Mouse (Mus musculus) urinary bladder, postnatal 36 days (tissue): ENCODE measurements around the gene Hes6.

Experiments
- DNase-seq, 2 experiments: peaks; one replicate each; pipeline ENCODE4 v3.0.0; 2022; ENCODE audit warnings: low spot score in 2 of 2, mixed read lengths in 1 of 2

Hes6 gene

DNA sequence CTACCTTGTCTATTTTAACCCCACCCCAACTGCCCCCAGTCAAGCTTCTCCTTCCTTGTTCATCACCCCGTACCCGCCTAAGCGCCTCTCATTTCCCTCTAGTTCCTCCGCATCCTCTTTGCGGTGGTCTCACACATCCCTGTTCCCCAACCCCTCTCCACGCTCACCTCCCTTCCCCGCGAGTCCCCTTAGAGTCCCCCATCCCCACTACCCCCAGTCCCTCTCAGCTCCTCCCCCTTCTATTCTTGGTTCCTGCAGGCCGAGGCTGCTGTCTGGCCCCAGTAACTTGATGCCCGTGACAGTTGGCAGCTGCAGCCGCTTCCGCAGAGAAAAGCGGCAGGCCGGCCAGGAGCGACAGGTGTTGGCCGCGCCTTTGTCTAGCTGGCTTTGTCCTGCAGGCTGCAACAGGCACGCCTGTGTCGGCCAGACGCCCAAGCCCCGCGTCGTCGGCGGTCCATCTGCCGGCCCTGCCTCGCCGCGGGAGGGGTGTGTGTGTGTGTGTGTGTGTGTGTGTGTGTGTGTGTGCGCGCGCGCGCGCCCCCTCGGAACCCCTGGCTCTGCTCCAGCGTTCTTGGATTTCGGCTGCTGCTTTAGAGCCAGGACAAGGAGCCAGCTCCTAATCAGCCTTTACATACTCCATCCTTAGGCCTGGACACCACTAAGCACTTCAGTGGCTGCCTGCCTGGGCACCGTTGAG is at the start of gene Hes6:
Hes6 (minus strand) TSS at position 141 of the 697 bp plus-strand sequence.
- DNase-seq, result peak; percentile 51 to 64

DNA sequence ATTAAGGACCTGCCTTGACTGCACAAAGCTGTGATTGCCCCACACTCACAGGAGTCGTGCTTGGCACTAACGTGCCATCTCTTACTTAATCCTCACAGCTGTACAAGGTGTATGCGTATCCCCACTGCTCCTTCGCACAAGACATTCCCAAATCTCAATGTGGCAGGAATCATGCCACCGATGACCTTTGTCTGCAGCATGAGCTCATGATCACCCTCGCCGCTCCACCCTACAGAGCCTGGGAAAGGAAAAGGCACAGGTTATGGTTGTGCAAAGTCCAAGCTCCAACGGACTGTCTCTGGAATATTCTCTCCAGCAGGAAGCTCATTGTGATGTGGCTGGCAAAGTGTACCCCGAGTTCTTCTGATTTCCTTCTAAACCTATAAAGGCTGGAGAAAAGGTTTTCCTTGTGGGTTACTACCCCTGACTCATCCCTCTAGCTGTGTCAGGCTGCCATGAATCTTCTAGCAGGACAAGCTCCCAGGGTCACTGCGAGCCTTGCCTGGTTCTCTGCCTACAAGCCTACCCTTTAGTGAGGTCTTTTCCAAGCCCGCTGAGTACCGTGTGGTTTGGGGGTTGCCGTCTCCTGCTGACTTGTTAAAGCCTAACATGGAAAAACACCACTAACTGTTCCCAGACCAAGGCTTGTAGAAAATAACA is 49.6 kb upstream of the Hes6 start:
- no peak for DNase-seq

DNA sequence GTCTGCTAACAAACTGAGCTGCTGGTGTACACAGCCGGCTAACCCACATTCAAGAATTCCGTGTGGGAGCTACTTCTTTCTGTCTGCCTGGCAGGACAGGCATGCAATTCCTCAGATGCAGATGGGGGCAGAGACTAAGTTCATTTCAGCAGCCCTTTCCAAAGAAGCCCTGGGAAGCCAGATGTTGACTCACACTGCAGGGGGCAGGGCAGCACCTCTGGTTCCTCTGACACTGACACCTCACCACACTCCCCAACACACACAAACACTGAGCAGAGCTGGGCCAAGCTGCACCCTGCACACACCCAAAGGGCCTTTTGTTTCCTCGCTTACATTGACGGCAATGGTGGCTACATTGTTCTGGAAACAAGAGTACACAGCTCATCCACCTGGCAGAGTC is 46.7 kb upstream of the Hes6 start:
- DNase-seq, result no peak

DNA sequence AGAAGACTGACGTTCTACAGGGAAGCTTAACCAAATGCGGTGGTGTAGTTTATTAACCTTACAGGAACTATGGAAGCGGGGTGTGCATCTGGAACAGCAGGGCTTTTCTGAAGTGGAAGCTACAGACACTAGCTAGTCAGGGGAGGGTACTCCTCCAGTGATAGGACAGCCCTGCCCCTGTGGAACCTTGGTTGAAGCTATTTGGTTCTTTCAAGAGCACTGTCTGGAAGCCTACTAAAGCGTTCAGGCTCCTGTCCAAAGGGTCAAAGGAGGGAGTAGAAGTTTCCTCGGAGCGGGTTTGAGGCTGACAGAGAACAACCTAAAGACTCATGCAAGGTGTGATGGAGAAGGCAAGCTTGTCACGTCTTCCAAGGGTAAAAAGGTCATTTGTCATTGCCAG is 46.2 kb upstream of the Hes6 start:
- no peak for DNase-seq

DNA sequence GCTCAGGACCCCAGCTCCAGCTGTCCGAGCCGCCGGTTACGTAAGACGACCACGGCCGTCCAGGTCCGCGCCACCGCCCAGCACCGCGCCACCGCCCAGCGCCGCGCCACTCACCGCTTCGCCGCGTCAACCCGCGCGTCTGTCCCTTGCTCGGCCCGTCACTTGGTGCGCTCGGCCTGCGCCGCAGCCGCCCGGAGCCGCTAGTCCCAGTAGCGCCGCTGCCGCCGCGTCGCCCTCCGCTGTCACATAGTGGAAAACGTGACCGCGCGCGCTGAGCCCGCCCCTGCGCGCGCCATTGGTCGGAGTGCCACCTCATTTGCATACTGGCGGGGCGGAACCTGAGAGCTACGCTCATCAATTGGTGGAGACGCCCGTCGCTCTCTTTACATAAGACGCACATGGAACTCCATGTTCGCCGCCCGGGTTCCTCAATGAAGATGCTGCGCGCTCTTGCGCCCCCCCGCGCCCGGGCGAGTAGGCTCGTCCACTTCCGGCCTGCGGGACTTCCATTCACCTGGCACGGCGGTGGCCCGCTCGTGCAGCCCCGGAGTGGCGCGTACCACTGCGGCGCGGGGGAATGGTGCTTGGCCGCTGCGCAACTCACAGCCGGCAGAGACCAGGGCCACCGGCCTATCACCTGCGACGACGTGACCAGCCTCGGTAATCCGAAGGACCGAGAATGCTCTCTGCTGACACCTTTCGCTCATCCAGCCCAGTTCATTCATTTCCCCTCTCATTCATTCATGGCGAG is 45.4 kb upstream of the Hes6 start, which contains the start of gene Per2:
Per2 (minus strand) TSS at position 266 of the 751 bp plus-strand sequence.
- DNase-seq, result peak; percentile 98 to 99

DNA sequence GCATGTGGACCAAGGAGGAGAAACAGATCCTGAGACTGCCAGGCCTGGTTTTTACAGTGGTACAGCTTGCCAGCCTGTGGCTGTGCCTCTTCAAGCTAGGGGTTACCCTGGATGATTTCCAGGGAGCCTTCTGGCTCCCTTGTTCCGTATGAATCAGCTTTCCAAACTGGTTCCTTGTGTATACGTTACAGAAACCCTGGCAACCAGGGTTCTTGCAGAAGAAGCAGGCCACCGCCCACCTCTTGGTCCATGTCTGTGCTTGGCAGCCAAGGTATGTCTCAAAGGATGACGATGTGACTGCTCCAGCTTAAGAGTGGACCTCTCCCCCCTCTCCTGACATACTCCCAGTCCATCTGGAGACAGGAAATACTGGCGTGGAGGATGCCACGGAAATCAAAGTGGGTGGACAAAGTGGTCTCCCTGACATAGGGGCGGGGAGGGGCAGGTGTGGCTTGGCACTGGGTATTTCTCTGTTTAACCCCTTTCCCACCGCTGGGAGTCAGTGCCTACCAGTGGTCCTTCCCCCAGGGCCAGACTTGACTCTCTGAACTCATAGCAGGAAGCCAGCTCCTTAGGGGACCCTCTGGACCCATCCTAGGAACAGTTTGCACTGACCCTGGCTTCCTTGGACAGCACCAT is 44.5 kb upstream of the Hes6 start:
- peak; percentile 55 to 71 for DNase-seq

DNA sequence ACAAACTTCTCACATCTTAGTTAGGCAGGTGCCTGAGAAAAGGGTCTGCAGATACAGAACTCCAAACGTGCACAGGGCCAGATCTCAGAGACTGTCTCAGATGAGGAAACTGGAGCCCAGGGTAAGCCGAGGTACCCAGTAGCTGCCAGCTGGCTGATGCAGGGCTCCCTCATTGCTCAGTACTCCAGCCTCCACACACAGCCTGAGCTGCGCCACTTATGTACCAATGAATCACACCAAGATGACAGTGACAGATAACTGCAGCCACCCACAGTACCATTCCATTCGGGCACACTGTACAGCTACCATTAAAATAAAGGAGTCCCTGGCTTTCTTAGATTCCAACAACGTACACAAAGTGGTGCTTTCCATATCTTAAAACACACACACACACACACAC is 43.9 kb upstream of the Hes6 start:
- peak in 1 of 2 experiments; percentile 59 for DNase-seq

DNA sequence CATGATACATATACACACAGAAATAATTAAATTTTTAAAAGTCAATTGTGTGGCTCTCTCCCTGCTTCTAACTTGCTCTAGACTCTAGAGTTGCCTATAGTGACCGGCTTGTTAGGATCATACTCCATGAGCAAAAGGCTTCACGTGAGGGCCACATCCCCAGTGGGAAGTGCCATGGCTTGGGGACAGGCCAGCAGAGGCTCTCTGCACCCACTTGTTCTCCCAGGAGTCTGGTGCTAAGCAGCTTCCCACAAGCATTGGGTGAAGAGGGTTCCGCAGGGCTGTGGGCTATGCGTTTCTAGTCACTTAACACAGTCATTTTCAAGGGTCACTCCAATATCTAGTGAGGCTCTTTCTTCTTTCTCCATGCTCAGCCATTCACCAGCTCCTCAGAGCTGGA is 43.3 kb upstream of the Hes6 start:
- no peak for DNase-seq

DNA sequence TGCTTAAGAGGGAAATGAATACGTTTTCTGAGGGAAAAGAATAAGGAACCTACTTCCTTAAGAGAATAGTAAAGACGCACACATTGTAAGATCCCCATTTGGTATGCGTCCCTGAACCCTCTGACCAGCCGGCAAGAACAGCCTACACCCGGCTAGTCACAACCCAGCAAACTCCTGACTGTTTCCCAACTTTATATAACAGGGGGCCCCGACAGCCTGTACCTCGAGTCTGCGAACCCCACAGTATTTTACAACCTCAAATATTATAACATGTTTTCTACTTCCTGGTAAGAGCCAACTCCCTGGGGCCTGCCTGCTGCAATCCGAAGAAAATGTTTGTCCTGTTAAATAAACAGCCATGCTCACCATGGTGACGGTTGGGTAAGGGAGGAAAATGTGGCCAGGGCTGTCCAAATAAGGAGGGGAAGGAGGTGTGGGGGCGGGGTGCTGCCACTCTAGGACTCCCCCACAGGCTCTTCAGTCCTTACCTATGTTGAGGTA is 42.5 kb upstream of the Hes6 start:
- peak; percentile 70 to 87 for DNase-seq

DNA sequence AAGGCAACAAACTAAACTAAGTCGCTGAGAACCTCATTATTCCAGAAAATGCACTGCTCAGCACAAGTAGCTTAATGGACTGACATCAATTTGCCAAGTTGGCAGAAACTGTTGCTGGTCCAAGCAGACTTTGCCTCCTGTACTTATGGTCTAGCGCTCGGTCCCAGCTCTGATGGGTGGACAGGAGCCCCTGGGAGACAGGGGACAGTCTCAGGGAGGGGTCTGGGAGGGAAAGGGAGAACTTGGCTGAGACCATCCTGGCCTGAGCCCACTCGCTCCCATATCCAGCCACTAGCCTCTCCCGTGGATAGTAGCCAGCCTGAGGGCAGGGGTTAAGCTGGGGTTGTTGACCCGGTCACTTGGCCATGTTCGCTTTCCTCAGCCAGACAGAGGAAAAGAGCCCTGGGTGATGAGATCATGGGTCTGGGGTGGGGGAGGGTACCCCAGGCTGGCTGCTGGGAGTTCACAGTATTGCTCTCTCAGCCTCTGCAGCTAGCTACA is 41.9 kb upstream of the Hes6 start:
- DNase-seq, result peak in 1 of 2 experiments; percentile 77

DNA sequence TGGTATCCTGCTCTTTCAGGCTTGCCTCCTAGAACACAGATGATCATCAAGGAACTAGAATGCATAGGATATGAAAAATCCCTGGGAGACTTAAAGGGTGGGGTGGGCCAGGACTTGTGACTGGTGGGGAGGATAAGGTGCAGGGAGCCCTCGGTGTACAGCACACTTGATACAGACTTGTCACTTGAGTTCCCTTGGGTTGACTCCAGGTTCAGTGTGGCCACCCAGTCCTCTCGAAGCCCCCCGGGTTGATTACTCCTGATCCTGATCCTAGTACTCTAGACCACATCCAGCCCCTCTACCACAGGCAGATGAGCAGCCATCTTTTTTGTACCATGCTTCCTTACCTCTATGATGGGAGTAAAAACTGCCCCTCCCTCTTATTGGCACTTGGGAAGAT is 41.1 kb upstream of the Hes6 start:
- DNase-seq, result no peak

DNA sequence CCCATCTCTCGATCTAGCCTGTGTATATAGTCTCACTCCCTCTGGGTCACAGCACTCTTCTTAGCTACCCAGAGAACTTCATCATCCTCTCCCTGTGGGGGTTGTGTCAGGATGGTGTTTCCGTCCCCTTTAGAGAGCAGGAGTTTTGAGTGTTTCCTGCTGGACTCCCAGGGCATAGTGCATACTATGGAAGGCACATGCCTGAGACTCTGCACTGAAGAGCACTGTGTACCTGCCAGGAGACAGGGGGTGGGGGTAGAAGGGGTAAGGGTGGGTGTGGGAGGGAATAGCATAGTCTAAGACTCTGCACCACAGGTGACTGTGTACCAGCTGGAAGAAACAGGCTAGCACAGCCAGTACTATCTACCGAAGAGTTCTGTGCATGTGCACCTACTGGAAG is 40.5 kb upstream of the Hes6 start:
- DNase-seq, result no peak

DNA sequence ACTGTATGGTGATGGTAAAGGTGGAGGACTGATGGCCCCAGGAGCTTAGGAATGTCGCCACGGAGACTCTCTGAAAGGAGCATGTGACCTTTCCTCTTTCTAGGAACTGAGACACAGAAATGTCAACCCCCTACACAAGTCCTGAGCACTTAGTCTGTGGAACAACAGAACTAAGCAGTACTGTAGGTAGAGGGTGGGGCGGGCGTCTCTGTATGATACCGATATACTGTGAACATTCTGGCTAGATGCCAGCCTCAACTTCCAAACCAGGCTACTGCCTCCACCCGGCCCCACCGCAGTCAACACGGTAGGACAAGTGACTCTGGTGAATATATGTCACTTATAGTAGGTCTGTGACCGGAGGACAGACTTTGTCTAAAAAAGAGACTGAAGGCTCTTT is 40.1 kb upstream of the Hes6 start:
- DNase-seq, result no peak

DNA sequence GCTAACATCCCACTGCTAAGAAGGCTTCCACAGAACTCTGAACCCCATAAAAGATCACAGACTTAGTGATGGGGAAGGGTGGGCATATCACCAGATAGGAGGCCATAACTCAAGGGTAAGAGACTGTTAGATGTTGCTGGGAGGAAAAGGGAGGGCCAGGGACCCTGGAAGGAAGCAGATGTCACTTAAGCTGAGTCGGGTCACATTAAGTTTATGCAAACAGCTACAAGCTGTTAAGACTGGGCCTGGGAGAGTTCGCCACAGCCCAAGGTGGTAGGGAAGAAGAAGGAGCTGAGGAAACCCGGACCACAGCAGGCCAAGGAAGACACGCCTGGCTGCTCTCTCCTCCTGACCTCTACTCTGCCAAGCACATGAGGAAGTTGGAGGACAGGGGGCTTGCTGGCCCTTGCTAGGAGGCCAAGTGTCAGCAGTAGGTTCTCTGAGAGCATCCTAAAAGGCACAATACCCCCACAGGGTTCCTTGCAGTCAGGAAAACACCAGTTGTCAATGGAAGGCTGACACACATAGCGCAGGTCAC is 37.8 kb upstream of the Hes6 start:
- no peak for DNase-seq

DNA sequence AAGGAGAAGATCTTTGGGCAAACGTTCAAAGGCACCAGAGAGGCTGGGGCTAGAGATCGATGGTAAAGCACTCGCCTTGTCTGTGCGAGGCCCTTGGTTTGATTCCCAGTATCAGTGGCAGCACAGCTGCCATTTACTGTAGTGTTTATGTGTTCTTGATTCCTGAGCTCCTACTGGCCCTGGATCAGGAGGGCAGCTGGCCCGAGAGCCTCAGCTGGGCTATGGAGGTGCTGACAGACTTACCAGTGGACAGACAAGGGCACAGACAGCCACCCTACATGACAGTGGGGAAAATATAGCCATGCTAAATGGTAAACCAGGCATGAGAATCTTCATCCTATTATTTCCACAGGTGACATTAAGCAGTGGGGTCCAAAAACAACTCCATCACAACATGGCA is 37.0 kb upstream of the Hes6 start:
- DNase-seq, result no peak

DNA sequence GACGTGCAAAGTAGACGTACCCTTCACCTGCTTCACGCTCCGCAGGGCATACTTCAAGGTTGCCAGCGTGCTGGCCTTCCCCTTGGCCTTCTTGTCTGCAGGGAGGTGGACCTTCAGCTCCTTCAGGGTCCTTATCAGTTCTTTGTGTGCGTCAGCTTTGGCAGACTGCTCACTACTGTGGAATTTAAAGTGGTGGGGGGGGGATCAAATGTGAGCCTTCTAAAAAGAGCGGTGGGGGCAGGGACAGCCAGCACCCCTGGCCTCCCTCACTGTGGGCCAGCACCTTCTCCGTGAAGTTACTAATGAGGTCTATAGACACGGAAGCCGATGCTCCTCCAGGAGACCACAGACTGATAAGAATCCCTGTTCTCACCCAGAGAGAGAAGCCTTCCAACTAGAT is 34.9 kb upstream of the Hes6 start:
- no peak for DNase-seq

DNA sequence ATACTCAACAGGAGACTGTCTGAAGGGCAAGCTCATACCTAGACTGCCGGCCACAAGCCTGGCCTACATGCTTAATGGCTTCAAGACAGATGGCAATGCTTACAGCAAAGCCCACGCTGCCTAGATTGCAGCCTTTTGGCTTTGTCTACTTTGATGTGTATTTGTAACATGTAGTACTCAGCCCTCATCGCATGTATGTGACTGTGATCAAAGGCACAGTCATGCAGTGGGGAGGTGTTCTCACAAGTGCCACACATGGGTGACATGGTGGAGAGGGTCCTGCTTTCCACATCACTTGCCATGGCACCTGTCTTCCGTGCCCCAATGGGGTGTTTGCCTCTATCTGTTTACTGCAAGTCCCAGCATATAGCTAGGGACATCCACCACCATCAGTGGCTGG is 32.7 kb upstream of the Hes6 start:
- DNase-seq, result no peak

DNA sequence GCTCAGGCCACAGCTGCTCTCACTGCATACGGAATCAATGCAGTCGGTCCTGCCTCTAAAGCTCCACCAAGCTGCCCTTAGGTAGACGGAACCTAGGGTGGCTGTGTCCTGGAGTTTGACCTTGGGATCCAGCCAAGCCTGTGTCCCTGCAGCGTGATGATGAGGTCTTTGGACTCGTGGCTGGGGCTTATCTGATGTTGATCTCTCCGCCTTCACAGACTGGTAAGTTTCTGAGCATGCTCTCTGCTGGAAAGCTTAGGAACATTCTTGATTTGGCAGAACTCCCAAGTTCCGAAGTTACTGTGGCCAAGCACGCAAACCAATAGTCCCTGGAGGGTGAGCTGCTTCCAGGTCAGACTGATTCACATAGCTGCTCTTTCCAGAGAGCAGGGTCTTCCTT is 32.2 kb upstream of the Hes6 start:
- peak; percentile 64 to 79 for DNase-seq

DNA sequence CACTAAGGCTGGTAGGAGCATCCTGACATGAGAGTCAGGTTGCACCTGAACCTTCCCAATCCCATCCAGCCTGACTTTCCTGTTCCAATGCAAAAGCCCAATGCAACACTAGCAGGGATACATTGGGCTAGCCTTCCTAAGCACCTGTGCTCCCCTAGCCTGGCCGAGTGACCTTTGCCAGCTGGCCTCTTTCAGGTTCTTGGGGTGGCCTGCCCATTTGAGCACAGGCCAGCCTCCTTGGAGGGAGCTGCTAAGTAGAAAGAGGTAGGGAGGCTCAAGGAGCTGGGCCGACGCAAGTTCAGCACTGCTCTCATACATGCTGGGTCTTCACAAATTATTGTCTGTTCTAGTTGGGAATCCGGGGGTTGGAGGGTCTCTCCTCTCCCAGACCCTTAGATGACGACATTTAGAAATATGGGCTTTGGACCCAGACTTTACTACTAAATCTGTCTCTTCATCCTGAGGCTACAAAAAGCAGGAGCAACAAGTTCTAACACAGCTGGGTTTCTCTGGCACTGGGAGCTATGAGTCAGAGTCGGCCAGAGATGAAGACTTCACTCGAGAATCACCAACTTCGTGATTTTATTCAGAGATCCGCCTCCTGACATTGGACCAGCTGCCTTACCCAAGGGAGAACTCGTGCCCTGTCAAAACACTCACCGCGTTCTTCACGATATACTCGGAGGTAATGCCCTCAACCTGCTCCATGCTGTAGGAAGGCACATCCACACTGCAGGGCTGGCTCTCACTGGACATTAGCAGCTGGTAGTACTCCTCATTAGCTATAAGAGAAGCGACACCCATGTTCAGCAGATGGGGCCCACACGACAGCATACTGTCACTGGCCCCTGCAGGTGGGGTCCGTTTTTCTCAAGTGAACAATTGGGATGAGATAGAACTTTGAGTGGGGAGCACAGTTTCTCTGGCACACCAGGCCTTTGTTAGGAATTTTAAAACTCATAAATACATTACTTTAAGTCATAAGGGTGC is 31.3 kb upstream of the Hes6 start:
- no peak for DNase-seq

DNA sequence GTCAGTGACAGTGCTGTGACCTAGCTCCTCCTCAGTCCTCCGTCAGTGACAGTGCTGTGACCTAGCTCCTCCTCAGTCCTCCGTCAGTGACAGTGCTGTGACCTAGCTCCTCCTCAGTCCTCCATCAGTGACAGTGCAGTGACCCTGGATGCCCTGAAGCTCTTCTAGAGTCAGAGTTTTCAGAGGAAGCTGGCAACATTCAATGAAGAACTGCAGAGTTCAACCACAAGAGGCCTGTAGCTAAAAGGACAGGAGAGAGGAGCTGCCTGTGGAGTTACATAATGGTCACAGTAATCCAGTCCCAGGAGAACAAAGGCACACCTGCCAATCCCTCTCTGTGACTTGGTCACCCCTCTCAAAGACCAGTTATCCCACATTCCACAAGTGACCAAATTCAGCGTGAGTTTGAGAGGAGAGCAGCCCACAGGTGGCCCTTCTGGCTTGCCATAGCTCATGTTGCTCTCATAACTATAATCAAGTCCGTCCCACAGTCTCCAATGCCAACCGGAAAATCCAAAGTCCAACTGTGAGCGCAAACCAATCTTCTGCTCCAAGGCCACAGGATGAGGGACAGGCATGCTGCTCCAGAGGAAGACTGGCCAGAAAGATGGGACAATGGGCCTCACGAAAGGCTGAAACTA is 28.6 kb upstream of the Hes6 start:
- DNase-seq, result no peak
